In the genomic region with DNA sequence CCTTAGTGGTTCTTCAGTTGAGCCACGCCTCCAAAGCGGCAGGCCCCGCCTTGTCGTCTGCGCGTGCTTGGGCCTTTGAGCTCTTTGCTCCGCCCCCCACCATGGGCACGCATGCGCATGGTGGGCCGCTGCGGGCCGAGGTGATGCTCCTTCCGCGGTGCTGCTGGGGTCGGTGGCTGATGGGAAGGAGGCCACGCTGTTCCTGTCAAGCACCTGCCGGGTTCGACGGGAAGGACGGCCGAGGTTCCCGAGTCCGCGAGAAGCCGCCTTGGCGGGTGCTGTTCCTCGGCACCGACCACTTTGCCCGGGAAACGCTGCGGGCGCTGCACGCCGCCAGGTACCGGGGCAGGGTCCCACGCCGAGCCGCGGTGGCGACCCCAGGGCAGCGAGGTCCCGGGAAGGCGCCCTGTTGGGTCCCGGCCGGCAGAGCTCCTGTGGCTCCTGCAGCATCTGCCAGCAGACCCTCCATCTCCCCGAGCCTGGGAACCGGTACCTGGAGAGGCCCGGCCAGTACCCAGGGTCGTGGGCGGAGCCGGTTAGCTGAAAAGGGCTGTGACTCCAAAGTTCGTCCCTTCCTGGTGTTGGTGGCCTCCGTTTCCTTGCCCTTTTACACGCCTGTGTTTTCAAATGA, we compare ENCODE assay signal across 7 mouse cellular contexts. TPM values are rescaled to one million over a fixed set of nuclear protein-coding genes. Genes with fewer than 3 reads are reported as not detected.
A peak's percentile ranks its signal among the peaks of the same experiment; 100 is the strongest.
DNase-seq lines count a peak whose midpoint lies in the region; ATAC-seq lines count a peak whose summit lies in the region.

A gene (plus strand): TSS at position 112 of the 631 bp plus-strand sequence.

- no peaks in the 10 kb centered on the region for H3K9me3 ChIP-seq in intestine, embryonic 15.5 days
- H3K9me3 ChIP-seq in midbrain, embryonic 10.5 days (replicated peaks): no peaks in the 10 kb centered on the region

- H3K27ac ChIP-seq in intestine, embryonic 15.5 days: 0 out of 2 replicates have a peak within 1 kb of the TSS, but pooled peaks have one; percentile 40
- H3K27ac ChIP-seq in midbrain, embryonic 10.5 days (replicated peaks): peak within 1 kb of the TSS; percentile 88

- 0 out of 2 replicates have a peak, but pooled peaks cover 2% of the 10 kb centered on the region for H3K27me3 ChIP-seq in intestine, embryonic 15.5 days (replicated peaks)
- no peaks in the 10 kb centered on the region for H3K27me3 ChIP-seq in midbrain, embryonic 10.5 days (ENCODE audit: low read depth, poor library complexity, severe bottlenecking)

- H3K36me3 ChIP-seq in intestine, embryonic 15.5 days: peaks cover 5% of the 10 kb centered on the region; the same call in 1 of the 2 replicates
- peaks cover 25% of the 10 kb centered on the region for H3K36me3 ChIP-seq in midbrain, embryonic 10.5 days

- intact Hi-C loops in gastrocnemius, postnatal 36 days (cut with DNase I): loop anchor here (10.0 kb wide), 1 partner anchor 201 kb away; no protein-coding TSS in a partner anchor
- intact Hi-C loops in left cerebral cortex, postnatal 25 days (cut with DNase I): no loop called here

- peak within 1 kb of the TSS; percentile 99 for H3K4me3 ChIP-seq in intestine, embryonic 15.5 days (replicated peaks)
- H3K4me3 ChIP-seq in midbrain, embryonic 10.5 days: peak within 1 kb of the TSS; percentile 97

- H3K4me1 ChIP-seq in intestine, embryonic 15.5 days (replicated peaks): 0 out of 2 replicates have a peak, but pooled peaks cover 2% of the 10 kb centered on the region
- H3K4me1 ChIP-seq in midbrain, embryonic 10.5 days: peaks cover 11% of the 10 kb centered on the region

- peak within 1 kb of the TSS; percentile 86 for H3K9ac ChIP-seq in intestine, embryonic 15.5 days

- WGBS in intestine, embryonic 15.5 days: under 1% methylated on average over 54 of the region's 54 CpGs
- under 1% methylated on average over 54 of the region's 54 CpGs for WGBS in midbrain, embryonic 10.5 days

- ATAC-seq in intestine, embryonic 15.5 days: peak; percentile 96

- H3K4me2 ChIP-seq in intestine, embryonic 15.5 days (replicated peaks): peak within 1 kb of the TSS; percentile 72

- peak; percentile 92 to 94 for DNase-seq in adrenal gland, adult 18-20 months (ENCODE audit: low spot score in 2 of 2)
- peak; percentile 97 for DNase-seq in embryo, embryonic 11 days
- peak; percentile 90 to 93 for DNase-seq in gastrocnemius, postnatal 36 days
- DNase-seq in left cerebral cortex, postnatal 25 days (ENCODE audit: low spot score in 2 of 2): peak; percentile 87 to 91
- DNase-seq in midbrain, embryonic 10.5 days (ENCODE audit: low spot score): peak; percentile 93
- DNase-seq in right cerebral cortex, postnatal 4 days: peak; percentile 89

RNA-seq across cellular contexts. Expression of the gene that starts here (rescaled TPM):
- 10 to 100 TPM; 10.9 to 12.4 TPM for total RNA-seq in adrenal gland, adult 18-20 months (2021)
- 1 to 10 TPM; 4.3 to 4.7 TPM for total RNA-seq in gastrocnemius, postnatal 36 days (2021)
- 18.6 and 22.1 TPM in 2 replicates for polyA plus RNA-seq in intestine, embryonic 15.5 days (2015; fragmentation: Nextera tagmentation; extraction: Ambion mirVana)
- total RNA-seq in left cerebral cortex, postnatal 25 days (2021): 10 to 100 TPM; 17.4 to 19.2 TPM
- 19.2 and 21.9 TPM in 2 replicates for polyA plus RNA-seq in midbrain, embryonic 10.5 days (2016; fragmentation: Nextera tagmentation; extraction: Ambion mirVana)

Comparison
In these comparisons a context has a peak if more than half of its experiments do, and no peak if none do; other contexts are left out.
1. Peak in every context shown above with its lines: DNase-seq, ATAC-seq, H3K4me3 ChIP-seq and H3K27ac ChIP-seq.